Mouse (Mus musculus) naive thymus-derived CD4-positive, alpha-beta T cell, adult 2 months (primary cell): ENCODE measurements around the gene 4930469K13Rik.

Source experiments
- DNase-seq: peaks from one replicate; pipeline ENCODE4 v3.0.0-alpha.2; 2011; ENCODE audit warnings: low read depth

4930469K13Rik gene

DNA sequence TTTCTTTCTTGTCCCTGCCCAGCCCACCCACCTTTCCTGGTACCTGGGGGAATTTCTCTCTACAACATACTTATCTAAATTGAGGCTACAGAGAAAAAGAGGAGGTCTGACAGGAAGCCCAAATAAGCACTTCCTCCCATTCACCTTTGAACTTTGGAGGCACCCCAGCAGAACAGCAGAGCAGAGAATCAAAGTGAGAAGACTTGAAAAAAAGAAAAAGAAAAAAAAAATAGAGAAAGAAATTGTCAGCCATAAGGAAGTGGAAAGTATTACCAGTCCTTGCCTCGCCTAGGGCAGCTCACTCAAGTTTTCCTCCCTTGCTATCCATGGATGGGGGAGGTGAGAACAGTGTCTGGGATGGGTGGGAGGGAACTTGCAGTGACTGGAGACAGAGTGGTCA, 55.5 kb downstream of the 4930469K13Rik start:
- peak; percentile 91 for DNase-seq

DNA sequence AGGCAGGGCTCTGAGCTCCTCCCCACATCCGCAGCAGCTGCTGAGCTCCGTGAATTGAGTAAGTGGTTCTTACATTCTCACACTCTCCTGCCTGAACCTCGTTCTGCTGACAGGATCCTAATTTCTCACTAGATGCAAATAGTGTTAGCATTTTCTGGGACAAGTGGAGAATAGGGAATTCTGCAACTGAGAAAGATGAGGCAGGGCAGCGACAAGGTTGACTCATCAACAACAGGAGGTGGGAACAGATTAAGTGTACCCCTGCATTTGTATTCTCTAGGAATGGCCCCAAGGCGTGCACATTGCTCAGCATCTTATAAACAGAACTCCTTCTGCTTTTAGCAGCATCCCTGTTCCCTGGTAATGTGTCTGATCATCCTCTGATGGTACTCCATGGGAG, 58.3 kb downstream of the 4930469K13Rik start:
- no peak for DNase-seq

DNA sequence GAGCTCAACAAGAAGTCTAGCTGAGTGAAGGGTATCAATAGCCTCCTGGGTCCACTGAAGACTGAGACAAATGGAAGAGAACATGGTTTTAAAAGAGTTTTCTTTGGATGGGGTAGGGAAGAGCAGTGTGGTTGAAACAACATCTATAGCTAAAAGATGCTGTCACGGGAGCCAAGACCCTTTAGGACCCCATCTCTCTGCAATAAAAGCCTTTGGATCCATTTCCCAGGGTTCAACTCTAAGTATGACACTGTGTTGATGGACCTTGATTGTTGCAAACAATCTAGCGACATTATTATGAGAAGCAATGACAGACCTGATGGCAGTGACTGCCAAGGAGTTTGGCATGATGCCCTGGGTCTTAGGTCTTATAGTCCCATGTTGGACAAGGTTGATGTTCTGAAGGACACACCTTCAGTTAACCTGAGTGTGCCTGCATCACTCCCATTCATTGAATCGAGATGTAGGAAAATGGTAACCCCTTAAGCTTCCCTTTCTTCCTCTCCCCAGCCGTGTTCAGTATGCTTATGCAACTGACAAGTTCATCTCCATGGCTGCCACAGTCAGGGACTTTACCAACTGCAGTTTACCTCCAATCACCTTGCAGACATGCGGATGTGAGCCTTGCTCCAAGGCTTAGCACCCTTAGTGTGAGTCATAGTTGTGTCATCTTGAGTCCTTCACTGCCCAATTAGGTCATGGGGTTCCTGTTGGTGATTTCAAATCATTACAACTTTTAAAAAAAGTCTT, 62.3 kb downstream of the 4930469K13Rik start:
- DNase-seq = peak; percentile 34

DNA sequence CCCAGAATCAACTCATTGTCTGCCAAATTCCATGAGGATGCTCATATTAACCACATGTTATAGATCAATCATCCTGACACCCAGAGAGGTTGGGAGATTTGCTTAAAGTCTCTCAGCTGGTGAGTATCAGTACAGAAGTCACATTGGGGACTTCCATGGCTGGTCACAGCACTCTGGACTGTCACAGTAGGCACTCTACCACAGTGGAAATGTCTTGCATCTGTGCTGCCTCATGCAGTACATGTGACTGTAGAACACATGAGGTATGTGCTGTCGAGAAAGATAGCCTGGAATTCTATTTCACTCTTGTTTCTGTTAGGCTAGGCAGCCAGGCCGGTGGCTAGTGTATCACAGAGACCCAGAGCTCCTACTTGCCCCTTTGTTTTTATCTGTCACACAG, 63.6 kb downstream of the 4930469K13Rik start:
- DNase-seq = peak; percentile 12

GRCm38 (mm10) chr11:34034008-34034505, 64.3 kb downstream of the 4930469K13Rik start:
- peak; percentile 58 for DNase-seq

DNA sequence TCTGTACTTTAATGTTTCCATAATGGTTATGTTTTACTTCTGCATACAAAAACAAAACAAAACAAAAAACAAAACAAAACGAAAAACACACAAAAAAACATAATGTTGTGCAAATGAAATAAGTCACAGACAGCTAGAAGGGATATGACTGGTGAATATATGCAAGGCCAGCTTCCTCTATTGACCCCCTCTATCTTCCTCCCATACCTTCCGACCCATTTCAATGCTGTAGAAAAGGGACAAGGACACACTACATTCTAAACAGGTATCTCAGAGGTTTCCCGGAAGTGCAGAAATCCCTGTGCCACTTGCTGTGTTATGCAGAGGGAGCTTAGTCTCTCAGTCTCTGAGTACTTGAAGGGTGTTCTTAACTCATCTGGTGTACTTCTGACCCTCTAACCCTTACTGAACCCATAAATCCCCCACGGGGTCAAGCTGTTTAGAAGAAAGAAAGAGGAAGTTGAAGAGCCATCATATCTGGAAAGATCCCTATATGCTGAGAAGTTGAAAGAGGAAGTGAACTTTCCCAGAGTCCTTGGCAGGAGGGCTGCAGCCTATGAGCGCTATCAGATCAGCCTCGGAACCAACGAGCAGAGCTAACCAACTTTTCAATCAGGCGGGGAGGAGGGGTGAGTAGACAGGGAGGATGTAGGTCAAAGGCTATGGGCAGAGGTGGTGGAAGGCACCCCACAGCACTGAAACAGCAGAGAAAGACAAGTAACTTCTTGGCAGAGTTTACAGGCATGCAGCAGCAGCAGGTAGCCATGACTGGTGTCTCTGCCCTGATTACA, 67.1 kb downstream of the 4930469K13Rik start:
- peak; percentile 67 for DNase-seq

- DNase-seq = no peak
Observed at GRCm38 (mm10) chr11:34029658-34030057, 68.7 kb downstream of the 4930469K13Rik start.

DNA sequence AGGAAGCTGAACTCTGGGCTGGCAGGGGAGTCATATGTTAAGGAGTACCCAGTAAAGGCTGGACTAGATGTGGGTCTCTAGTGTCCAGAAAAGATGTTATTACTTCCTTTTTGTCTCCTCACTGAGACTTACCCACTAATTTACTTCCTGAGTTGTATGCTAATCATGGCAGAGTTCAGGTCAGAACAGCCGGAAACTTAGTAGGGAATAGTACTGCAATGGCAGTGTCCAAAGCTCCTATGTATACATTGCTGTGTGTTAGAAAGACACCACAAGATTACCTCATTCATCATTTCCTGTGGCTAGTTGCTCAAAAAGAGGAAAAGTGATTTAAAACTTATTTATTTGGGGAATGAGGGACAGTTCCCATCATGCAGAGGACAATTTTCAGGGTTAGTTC, 73.3 kb downstream of the 4930469K13Rik start:
- no peak for DNase-seq

GRCm38 (mm10) chr11:34012007-34012652, 86.2 kb downstream of the 4930469K13Rik start:
- no peak for DNase-seq

- DNase-seq = peak; percentile 79
Observed at GRCm38 (mm10) chr11:34010859-34011172, 87.5 kb downstream of the 4930469K13Rik start.

DNA sequence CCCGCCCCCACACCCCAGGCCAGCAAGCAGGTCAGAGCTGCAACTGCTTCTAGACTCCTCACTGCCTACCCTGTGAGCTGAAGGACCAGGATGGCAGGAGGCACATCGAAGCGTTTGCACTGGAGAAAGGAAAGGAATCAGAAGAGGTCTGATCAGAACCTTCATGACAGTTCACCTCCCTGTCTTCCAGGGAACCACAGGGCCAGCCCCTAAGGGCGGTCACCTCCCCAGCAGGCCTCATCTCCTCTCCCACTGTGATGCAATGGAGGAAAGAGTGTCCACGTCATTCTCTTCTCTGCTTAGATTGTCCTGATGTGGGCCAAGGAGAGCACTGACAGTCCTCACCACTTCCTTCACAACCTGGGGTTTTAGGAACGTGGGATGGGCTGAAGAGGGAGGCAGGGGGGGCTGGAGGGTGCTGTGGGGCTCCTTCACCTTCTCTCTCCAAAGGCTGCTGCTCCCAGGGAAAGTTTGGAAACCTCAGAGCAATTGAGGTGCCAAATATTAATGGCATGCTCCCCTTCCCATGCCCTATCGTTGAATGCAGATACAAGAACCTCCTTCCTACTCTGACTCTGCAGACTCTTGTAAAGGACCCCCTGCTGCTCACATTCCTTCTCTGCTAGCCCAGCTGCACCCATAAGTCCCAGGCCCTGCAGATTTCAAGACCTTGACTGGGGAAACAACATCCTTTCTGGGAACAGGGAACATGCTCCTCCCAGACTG, 88.1 kb downstream of the 4930469K13Rik start:
- peak; percentile 83 for DNase-seq

GRCm38 (mm10) chr11:34009316-34010087, 88.9 kb downstream of the 4930469K13Rik start:
- peak; percentile 76 for DNase-seq

GRCm38 (mm10) chr11:34008702-34009101, 89.7 kb downstream of the 4930469K13Rik start:
- DNase-seq = peak; percentile 92

- DNase-seq = peak; percentile 78
Observed at GRCm38 (mm10) chr11:34008214-34008613, 90.1 kb downstream of the 4930469K13Rik start.

DNA sequence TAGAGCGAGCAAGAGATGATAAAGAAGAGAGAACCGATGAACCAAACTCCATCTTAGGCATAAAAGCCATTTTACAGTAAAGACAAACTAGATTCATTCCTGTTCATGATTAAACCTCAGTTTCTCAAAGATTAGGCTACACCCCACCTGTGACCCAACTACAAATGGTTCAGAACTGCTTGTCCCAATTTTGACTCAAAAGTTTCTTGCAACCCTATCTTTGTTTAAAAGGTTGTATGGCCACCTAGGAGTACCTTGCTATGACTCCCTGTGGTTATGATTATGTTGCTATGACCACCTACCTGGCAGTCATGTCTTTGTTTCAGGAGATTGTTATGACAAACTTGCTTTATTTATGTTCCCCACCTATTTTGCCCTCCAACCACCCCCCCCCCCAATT, 90.7 kb downstream of the 4930469K13Rik start:
- DNase-seq = peak; percentile 43

- no peak for DNase-seq
Observed at GRCm38 (mm10) chr11:34002593-34002965, 95.8 kb downstream of the 4930469K13Rik start.

- peak; percentile 88 for DNase-seq
Observed at GRCm38 (mm10) chr11:34001938-34002592, 96.3 kb downstream of the 4930469K13Rik start.

- DNase-seq = no peak
Observed at GRCm38 (mm10) chr11:34000416-34000815, 97.9 kb downstream of the 4930469K13Rik start.

- no peak for DNase-seq
Observed at GRCm38 (mm10) chr11:33998244-33998643, 100.1 kb downstream of the 4930469K13Rik start.

DNA sequence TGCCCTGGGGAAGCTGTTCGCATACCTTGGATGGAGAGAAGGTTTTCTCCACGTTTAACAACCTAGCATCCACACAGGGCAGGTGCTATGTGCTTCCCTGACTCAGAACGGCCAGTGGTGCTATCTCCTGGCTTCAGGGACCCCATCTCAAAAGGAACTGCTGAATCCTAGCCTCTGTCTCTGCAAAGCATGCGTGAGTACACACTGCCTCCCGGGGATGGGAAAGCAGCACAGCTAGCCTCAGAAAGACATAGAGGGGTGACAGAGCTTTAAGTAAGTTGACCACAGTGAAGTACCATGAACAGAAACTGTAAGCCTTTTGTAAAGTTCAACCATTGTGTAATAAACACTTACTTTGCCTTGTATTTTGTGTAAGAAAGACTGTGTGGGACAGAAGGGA, 104.9 kb downstream of the 4930469K13Rik start:
- DNase-seq = no peak

GRCm38 (mm10) chr11:33992938-33993337, 105.4 kb downstream of the 4930469K13Rik start, which contains the start of gene Kcnip1:
Gene Kcnip1 (minus strand): TSS chr11:33993152.
- no peak for DNase-seq
